Mouse (Mus musculus) naive thymus-derived CD4-positive, alpha-beta T cell, adult 2 months (primary cell): ENCODE measurements around the gene Zfp318.

ENCODE experiments used
- DNase-seq: peaks from one replicate; pipeline ENCODE4 v3.0.0-alpha.2; 2011; ENCODE audit warnings: low read depth

The Zfp318 gene

GRCm38 (mm10) chr17:46446264-46446663 is 62.7 kb downstream of the Zfp318 start:
- no peak for DNase-seq

GRCm38 (mm10) chr17:46452683-46453082 is 69.2 kb downstream of the Zfp318 start:
- DNase-seq: no peak

DNA sequence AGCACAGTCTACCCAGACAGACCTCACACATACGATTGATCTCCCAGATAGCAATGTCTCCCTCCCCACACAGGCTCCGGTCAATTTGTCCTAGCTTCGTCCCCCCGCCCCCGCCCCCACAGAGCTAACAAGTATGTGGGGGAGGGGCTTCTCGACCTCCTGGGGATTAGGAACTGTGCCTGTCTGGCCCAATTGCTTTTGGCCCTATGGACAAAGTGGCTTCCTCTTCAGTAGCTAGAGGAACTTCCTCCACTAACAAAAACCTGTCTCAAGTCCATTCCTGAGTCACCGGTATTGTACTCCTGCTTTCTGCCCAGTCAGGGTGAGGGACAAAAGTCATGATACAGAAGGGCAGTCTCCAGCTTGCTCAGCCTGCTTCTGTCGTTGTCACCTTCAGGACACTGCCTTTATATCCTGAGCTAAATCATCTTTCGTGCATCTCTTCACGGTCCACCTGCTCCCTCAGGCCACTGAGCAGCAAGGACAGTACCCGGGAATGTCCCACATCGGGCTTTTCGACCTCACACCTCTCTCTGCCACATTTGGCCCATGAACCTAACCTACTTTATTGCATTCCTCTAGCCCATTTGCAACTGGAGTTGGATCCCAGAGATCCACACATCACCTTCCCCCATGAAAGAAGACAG is 69.9 kb downstream of the Zfp318 start:
- DNase-seq: no peak

DNA sequence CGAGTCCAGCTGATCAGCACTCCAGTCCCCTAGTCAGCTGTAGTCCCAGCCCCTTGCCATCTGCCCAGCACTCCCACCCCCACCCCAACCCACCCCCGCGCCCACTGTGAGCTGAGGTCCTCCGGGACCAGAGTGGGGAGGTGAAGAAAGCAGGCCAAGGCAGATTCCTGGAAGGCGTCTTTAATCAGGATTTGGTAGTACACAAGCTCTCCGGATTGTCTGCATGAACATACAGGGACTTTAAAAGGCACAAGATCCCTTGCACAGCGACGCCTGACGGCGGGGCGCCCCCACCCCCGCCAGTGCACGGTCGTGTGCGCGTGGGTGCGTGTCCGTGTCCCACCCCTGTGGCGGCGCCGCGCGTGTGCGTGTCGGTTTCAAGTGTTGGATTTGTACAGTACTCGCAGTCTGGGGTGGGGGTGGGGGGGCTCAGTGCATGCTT is 70.5 kb downstream of the Zfp318 start:
- DNase-seq: no peak

- no peak for DNase-seq
Measured at GRCm38 (mm10) chr17:46454539-46454938, 71.0 kb downstream of the Zfp318 start.

DNA sequence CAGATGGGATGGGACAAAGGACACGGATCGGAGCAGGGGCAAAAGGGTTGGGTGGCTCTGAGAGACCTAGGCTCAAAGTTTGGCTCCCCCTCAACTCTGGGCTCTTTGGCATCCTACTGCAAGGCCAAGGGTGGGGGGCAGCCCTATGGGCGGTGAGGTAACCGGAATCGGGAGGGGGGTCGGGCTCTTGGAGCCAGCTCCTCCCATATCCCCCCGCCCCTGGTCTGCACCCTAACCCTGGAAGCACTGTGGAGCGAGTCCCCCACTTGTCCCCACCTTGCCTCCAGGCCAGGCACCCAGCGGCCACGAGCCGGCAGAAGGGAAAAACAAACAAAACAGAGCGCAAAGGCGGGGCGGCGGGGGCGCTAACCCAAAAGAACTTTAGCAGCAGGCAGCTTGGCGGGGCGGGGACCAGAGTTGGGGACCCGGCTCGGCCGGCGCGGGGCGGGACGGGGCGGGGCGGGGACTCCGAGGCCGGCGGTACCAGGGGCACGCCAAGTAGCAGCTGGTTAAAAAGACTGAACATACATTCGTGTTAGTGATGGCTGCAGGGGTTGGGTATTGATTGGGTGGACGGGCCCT is 71.7 kb downstream of the Zfp318 start:
- DNase-seq: no peak

- DNase-seq: peak; percentile 51
Measured at GRCm38 (mm10) chr17:46457791-46458190, 74.3 kb downstream of the Zfp318 start.

DNA sequence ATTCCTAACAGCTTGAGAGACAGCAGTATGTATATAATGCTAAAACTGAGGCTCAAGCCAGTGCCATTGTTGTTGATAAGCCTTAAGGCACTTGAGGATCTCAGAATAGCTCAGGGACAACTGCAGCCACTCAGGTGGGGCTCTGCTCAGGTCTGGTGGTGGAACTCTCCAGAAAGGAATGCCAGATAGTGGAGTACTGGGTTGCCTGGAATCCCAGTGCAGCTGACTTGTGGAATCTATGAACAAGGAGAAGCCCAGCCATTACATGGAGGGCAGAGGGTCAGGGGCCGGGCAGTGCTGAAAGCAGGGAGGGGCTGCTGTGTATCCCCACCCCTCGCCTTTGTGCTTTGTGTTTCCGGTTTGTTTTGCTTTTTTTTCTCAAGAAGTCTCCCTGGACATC is 74.9 kb downstream of the Zfp318 start:
- DNase-seq: no peak

DNA sequence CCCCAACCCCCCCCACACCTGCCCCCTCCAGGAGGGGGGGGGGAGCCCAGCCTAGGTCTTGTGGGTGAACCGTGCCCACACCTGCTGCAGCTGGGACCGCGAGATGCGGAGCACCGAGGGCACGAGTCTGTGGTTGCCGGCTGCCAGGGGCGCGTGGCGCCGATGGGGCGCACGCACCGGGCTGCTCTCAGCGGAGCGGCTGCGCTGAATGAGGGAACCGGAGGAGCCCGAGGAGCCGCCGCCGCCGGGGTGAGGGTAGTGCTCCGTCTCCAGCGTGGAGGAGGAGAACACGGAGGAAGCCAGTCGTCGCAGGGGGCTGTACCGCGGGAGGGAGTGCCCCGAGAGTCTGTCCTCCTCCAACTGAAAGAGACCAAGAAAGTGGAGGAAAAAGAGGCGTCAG is 77.1 kb downstream of the Zfp318 start:
- no peak for DNase-seq

DNA sequence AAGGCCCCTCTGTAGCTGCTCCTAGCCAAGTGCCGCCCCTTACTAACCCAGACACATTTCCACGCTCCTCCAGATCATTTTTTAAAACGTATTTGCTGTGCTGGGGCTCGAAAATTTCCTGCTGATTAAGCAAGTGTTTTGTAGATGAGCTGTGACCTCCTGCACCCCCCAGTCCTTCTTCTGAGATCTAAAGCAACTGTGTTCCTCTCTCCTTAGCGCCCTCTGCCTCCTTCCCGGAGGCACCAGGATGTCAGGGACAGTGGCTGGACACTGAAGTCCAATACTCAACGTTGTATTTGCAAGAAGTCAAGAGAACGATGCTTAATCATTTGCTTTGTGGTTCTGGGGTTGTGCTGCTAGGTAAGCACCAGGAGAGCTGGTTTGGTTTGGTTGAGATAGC is 77.8 kb downstream of the Zfp318 start:
- no peak for DNase-seq

GRCm38 (mm10) chr17:46462226-46462625 is 78.7 kb downstream of the Zfp318 start:
- no peak for DNase-seq

DNA sequence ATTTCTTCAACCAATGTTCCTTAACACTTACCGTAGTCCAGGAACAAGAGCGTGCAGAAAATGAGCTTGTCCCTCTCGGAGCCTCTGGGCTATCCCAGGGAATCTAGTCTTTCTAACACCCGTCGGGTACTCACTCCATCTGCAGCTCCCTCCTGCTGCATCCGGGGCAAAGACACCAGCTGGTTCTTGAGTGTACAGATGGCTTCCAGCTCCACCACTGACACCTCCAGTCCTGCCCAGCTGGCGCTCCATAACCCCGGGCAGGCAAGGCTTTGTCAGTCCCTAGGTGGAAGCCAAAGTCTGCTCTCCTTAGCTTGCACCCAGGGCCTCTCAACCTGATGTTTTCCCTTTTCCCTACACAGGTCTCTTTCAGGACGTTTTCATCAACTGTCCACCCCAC is 84.3 kb downstream of the Zfp318 start:
- DNase-seq: no peak
